Mouse (Mus musculus): ENCODE measurements around the gene Rdh9. TPM values are rescaled to one million over a fixed set of nuclear protein-coding genes. Genes with fewer than 3 reads are reported as not detected.
"Not testable (repeated sequence)": the region's sequence is repeated elsewhere in the genome, so short reads cannot be mapped to it uniquely, and the experiment has no call there.

Gene Rdh9
- total RNA-seq, 4 experiments from 2014 or later: 1.7 TPM; not detected in 3

DNA sequence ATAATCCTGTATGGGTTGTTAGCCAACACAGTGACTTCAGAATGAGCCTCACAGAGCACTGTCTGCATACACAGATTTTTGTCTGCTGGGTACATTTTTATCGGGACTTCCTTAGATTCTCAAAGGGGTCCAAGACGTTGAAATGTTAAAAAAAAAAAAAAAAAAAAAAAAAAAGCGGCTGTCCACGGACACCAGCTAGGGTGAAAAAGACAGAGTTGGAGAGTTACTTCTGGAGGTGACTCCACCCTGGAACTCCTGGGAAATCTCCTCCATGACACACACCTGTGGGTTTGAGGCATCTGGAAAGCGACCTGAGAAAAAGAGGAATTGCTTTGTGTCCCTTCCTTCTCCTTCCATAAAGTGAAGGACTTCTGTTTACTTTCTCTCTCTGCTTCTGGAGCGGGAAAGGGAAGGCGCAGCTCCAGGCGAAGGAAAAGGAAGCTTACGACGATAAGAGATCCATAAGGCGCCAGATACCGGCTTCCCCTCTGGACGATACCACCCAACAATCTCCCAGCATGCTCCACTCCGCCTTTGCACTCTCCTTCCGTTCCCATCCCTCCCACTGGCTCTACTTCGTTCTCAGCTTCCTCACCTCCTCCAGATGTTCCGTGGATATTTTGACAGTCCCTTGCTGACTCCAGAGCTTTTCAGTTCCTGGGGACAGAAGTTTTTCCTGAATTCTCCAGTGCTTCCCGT is 20.3 kb upstream of the Rdh9 start:
- no peak for DNase-seq (ENCODE audit: low spot score in 2 of 2)

DNA sequence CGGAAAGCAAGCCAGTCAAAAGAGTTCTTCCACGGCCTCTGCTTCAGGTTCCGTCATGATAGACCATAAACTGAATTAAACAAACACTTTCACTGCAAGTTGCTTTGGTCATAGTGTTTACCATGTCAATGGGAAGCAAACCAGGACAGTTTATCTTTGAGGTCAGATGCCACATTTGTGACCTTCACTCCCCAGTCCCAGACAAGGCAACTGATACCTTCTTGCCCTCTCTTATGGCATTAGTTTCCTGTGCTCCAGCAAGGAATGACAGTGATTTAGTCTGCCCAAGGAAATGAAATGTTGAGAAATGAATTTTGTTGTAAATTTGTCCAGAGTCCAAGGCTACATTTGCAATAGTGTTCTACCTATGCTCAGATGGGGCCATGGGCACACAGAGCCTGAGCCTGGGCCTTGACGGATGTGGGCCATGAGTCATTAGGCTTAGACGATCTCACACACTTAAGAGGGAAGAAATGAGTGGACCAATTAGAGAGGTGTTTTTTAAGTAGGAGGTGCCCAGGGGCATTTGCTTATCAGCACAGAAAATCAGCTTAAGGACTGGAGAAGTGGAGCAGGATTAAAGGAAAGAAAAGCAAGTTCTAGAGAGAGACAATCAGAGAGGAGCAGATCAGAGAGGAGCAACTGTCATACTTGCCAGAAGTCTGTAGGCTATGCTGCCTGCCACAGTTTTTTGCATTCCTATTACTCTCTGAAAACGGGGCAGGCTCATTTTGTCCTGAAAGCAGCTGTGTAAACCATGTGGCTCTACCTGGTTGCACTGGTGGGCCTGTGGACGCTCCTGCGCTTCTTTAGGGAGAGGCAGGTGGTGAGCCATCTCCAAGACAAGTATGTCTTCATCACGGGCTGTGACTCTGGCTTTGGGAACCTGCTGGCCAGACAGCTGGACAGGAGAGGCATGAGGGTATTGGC is 16.7 kb upstream of the Rdh9 start, which contains the start of the genes Rdh1 and Rdh16f1:
Gene Rdh1 (plus strand): TSS at position 541 of the 930 bp plus-strand sequence.
Gene Rdh16f1 (plus strand): TSS at position 607 of the 930 bp plus-strand sequence.
- no peak for DNase-seq (ENCODE audit: low spot score in 2 of 2)

DNA sequence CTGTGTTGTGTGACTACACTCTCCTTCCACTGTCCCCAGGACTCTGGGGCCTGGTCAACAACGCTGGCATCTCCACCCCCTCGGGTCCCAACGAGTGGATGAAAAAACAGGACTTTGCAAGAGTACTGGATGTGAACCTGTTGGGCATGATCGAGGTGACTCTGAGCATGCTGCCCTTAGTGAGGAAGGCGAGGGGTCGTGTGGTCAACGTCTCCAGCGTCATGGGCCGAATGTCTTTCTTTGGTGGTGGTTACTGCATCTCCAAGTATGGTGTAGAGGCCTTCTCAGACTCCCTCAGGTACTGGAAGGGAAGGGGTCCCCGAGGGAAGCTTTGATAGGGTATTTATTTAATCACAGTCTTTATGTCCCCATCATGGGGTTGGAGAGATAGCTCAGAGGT is 13.3 kb upstream of the Rdh9 start:
- not testable (repeated sequence) for DNase-seq (ENCODE audit: low spot score in 2 of 2)

DNA sequence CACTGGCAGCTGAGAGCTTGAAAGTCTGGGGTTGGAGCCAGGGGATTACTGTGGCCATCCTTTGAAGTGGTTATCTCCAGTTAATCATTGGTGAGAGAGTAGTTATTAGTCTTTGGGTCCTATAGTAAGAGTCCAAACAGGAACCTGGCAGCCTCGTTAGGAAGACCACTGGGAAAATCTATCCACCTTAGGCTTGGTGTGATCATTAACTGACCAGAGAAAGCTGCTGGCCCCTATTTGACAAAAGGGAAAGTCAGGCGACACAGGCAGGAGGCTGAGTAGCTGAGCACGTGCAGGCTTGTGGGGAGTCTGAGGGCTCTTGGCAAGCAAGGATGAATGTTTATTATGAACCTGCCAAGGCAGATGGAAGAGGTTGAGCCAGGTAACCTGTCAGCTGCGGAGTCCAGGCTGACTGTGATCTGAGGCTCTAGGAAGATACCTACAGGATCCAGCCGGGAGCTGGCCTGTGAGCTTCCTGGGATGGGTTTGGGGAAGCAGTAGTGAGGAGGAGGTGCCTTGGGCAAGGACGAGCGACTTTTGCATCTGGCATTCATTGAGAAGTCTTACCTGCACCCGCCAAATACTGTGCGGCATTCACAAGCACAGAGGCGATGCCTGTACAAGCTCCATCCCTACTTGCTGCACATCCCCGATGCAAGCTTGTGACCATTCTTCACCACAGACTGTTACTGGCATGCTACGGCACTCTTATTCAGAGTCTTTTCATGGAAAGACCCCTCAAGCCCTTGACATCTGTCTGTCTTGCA is 12.1 kb upstream of the Rdh9 start:
- no peak for DNase-seq (ENCODE audit: low spot score in 2 of 2)

DNA sequence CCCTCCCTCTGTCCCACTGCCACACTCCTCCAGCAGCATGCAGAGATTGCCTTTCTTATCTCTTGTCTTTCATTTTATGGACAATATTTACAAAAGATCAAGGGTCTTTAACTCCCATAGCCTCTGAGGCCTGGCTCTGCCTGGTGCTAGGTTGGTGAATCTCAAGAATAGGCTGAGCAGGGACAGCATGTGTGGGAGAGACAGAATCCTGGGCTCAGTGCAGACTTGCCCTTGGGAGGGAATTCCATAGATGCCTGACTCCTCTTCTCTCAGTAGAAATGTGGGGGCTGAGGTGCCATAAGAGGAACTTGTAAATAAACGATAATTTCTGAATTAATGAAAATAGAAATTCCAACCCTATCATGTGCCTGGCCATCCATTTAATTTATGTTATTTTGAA is 9.6 kb upstream of the Rdh9 start:
- no peak for DNase-seq (ENCODE audit: low spot score in 2 of 2)

DNA sequence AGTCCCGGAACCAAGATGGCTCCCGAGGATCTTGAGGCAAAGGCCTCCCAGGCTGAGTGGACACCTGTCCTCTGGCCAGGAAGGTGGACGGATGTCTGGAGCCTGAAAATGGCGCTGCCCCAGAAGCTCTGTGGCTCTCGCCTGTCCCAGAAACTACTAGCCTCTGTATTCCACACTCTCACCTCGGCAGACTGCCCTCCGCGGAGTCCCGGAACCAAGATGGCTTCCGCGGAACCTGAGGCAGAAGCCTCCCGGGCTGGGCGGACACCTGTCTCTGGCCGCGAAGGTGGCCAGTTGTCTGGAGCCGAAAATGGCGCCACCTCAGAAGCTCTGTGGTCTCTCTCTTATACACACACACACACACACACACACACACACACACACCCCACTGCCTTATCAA is 6.1 kb downstream of the Rdh9 start:
- not testable (repeated sequence) for DNase-seq (ENCODE audit: low spot score in 2 of 2)

DNA sequence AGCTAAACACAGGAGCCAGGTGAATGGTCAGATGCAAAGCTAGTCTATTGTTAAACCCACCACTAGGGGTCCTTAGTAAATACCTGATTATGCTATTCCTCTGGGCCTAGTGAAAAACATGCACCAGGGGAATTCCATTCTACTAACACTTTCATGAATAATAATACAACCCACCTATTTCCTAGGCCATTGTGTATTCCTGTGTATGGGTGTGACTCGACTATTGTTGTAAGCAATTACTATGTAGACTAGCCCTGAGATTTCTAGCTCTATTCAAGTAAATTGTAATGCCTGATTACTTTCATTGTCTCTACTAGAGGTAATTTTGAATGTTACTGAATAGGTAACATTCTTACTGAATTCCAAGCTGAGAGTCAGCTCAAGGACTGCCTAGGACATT is 9.2 kb downstream of the Rdh9 start:
- DNase-seq (ENCODE audit: low spot score in 2 of 2): not testable (repeated sequence)

DNA sequence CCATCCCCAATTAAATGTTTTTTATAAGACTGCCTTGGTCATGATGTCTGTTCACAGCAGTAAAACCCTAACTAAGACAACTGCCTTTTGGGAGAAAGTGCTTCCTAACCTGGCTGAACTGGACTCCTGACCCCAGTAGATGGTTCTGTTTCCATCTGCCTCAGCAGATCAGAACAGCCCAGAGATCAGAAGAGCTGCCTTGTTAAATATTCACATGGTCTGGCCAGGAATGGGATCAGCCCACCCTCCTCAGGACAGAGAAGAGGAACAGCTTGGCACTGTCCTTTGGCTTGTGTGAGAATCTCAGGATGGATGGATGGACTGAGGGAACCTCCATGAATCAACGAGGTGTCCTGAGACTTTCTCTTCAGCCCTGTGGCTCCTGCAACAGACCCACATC is 23.1 kb downstream of the Rdh9 start:
- no peak for DNase-seq (ENCODE audit: low spot score in 2 of 2)

DNA sequence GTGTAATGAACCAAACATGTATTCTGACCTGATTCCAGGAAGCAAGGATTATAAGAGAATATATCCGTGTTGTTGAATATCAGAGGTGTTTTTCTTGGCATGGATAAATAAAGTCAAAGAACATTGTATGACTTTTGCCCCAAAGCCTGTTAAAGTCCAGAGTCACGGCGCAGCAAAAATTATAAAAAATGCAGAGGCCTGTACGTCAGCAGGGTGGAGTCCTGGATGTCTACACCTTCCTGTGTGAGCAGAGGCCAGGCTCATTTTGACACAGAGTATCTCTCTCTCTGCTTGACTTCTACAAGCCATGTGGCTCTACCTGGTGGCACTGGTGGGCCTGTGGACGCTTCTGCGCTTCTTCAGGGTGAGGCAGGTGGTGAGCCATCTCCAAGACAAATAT is 24.7 kb downstream of the Rdh9 start, which contains the start of gene Rdh16:
Gene Rdh16 (plus strand): TSS at position 262 of the 400 bp plus-strand sequence.
- no peak for DNase-seq (ENCODE audit: low spot score in 2 of 2)

DNA sequence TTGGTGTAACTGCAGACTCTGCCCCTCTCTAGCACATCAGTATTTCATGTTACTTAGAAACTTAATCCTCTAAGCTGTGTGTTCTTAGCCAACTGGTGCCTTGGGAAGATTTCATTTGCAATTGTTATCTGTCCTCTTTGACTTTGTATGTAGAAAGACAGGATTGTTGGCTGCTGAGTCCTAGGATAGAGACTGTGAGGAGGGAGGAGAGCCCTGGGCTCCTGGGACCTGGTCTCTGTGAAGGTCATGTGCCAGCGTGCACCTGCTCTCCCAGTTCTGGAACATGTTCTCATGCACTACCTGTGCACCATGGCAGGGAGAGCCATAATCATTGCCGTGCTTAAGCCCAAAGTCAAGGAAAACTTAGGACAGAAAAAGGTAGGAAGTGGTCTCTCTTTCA is 25.4 kb downstream of the Rdh9 start:
- DNase-seq (ENCODE audit: low spot score in 2 of 2): no peak

DNA sequence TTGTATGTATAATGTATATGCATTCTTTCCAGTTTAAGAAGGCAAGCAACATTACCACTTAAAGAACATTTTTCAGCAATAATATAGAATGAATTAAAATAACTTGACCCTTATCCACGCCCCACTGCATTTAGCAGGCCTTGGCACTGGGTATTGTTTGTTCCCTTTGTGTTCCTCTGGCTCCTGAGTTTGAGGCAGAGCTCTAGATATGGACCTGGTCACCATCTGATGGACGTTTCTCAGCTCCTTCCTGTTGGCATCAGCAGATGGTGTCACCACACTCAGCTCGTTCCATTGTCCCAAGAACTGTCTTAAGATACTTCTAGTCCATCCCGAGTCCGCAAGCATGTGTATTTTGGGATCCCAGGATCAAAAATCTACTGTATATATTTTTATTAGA is 26.1 kb downstream of the Rdh9 start:
- DNase-seq (ENCODE audit: low spot score in 2 of 2): no peak

DNA sequence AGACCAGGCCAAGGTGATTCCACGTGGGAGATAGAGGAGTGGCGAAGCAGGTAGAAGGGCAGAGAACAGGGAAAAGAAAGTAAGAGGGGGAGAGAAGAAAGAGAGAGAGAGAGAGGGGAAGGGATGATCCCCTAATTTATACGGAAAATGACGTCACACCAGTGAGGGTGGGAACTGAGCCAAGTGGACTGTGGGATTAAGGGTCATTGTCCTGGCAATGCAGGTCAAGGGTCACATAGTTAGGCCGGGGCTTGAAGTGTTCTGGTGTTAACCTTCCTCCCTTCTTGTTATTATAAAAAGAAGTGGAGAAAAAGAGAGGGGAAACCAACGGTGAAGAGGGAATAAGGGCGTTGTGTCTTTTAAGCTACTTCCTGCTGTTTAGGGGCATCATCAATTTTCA is 28.2 kb downstream of the Rdh9 start:
- no peak for DNase-seq (ENCODE audit: low spot score in 2 of 2)

DNA sequence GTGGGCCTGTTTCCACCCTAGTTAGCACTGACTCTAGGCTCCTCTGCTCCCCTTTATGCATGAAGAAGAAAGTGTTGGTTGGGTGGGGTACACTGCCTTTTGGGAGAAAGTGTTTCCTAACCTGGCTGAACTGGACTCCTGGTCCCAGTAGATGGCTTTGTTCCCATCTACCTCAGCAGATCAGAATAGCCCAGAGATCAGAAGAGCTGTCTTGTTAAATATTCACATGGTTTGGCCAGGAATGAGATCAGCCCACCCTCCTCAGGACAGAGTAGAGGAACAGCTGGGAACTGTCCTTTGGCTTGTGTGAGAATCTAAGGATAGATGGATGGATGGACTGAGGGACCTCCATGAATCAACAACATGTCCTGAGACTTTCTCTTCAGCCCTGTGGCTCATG is 39.7 kb downstream of the Rdh9 start:
- no peak for DNase-seq (ENCODE audit: low spot score in 2 of 2)

DNA sequence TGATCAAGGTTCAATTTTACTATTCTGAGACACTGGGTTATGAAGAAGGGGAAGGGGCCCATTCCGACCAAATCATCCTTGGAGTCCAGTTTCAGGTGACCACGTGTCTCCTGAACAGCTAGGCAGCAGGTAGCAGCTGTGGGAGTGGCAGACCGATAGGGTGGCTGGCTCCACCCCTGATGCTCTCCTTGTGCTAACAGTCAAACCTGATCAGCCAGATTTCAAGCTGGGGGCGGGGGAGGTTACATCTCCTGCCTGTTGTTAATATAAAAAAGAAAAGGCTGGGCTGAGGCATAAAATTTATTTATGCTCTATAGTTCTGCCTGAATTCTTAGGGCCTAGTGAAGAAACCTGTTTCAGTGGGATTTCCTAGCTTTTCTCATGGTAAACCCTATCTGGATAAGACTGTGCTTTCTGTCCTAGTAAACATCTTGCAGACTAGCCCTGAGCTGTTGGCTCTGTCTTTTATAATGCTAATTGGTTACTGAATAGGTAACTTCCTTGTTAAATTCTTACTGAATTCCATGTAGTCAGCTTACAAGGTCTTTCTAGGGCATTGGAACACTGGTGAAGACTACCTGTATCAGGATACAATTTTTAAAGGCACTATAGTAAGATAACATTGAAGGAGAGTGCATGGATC is 41.2 kb downstream of the Rdh9 start:
- not testable (repeated sequence) for DNase-seq (ENCODE audit: low spot score in 2 of 2)

DNA sequence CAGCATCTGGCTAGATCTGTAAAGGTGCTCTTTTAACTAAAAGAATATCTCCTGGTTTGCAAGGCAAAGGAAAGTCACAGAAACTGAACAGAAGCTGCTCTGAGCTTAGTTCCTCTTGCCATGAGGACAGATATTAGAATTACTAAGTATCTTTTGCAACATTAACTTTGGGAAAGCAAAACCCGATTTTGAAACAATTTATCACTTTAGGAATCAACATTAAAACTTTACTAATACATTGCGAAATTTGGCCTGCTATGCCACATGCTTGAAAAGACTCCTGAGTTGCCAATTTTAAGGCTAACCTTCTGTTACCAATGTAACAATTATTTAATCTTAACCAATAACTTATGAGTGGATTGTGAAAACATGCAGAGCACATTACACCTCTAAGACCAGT is 45.6 kb downstream of the Rdh9 start:
- not testable (repeated sequence) for DNase-seq (ENCODE audit: low spot score in 2 of 2)

DNA sequence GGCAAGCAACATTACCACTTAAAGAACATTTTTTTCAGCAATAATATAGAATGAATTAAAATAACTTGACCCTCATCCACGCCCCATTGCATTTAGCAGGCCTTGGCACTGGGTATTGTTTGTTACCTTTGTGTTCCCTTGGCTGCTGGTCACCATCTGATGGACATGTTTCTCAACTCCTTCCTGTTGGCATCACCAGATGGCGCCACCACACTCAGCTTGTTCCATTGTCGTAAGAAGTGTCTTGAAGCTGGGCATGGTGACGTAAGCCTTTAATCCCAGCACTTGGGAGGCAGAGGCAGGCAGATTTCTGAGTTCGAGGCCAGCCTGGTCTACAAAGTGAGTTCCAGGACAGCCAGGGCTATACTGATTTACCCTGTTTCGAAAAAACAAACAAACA is 49.2 kb downstream of the Rdh9 start:
- DNase-seq (ENCODE audit: low spot score in 2 of 2): no peak

DNA sequence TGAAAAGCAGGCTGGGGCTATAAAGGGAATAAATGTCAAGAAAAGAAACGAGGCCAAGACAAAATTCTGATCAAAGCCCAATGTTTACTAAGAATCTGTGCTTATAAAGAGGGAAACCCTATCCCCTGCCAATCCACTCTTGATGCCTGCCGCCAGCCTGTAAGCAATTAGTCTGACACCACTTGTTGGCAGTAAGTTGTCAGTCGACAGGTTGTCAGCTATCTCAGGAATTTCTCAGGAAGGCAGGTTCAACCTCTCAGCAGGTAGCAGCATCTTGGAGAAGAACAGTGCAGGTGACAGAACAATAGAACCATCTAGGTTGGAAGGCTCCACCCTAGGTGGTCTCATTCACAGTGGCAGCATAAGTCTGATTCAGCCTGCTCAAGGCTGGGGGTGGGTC is 52.9 kb downstream of the Rdh9 start:
- no peak for DNase-seq (ENCODE audit: low spot score in 2 of 2)

DNA sequence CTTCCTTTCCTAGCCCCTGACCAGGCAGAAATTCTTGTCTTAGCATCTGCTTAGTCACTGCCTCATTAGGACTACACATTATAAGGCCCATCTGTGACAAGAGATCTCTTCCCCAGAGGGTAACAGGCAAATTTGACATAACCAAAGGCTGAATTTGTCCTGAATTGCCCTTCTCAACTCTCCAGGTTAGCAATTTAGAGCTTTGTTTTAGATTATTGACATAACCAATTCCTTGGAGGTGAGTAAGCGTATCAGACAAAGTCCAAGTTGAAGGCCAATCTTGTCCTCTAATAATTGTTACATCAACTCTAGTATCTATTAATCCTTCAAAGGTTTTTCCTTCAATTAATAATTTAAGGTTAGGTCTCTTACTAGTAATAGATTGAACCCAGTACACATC is 58.0 kb downstream of the Rdh9 start:
- DNase-seq (ENCODE audit: low spot score in 2 of 2): not testable (repeated sequence)

DNA sequence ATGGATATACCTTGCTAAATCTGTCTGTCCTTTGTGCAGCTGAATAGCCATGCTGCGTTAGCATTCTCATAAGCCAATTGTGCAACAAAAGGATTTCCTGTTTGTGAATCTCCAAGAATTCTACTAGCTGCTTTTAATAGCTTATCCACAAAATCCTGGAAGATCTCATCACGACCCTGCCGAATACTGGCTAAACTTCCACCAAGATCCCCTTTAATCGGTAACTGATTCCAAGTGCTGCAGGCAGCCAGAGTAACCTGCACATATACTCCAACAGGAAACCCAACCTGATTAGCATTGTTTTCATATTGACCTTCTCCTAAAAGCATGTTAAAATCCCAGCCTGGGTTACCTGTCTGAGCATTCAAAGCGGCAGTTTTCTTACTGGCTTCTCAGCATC is 59.1 kb downstream of the Rdh9 start:
- DNase-seq (ENCODE audit: low spot score in 2 of 2): no peak

DNA sequence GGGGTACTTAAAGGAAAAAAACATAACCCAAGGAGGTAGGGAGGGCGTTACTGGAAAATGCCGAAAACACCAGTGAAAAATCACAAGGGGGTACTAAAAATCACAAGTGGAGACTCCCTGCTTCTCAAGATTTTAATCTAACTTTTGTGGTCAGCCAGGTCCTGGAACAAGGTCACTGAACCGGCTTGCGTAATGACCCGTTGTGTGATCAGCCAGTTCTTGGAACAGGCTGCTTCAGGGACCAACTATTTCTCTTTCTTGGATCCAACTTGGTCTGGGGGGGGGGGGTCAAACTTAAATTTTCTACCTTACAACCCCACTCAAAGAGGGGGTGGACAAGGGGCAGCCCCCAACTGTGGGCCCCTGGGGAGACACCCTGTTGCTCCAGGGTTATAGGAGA is 61.6 kb downstream of the Rdh9 start:
- not testable (repeated sequence) for DNase-seq (ENCODE audit: low spot score in 2 of 2)

DNA sequence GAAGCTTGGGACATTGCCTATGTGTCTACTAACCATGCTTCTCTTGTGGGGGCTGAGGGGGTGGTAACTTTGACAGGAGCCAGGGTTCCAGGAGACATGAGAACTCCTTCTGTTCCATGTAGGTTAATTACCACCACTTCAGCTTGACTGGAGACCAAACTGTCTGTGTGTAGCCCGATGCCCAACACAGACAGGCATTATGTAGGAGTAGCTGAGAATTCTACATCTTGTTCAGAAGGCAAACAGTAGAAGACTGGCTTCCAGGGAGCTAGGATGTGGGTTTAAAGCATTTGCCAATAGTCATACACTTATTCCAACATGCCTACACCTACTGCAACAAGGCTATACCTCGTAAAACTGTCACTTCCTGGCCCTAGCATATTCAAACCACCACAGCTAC is 62.4 kb downstream of the Rdh9 start:
- peak in 1 of 2 experiments; percentile 14 for DNase-seq (ENCODE audit: low spot score in 2 of 2)

Measured in left cerebral cortex, adult 8-10 months (tissue).